Mouse (Mus musculus) common myeloid progenitor, adult 5-6 weeks (primary cell): ENCODE measurements around the gene Mapre3. TPM values are rescaled to one million over a fixed set of nuclear protein-coding genes. Genes with fewer than 3 reads are reported as not detected.

Source experiments
- ATAC-seq: replicated peaks from 2 replicates; pipeline ENCODE4 v1.8.0; 2016; ENCODE audit warnings: low read depth, mild to moderate bottlenecking, moderate TSS enrichment, inconsistent platforms; ENCODE audit not compliant: poor library complexity, severe bottlenecking
- total RNA-seq: library from RNA; stranded (forward); fragments of 200-1000, 187-1606 nt; gene quantifications from 2 replicates; pipeline ENCODE4 v1.2.3, GENCODE M21; 2017

Gene Mapre3
- total RNA-seq, 1 experiment from 2014 or later = not detected

DNA sequence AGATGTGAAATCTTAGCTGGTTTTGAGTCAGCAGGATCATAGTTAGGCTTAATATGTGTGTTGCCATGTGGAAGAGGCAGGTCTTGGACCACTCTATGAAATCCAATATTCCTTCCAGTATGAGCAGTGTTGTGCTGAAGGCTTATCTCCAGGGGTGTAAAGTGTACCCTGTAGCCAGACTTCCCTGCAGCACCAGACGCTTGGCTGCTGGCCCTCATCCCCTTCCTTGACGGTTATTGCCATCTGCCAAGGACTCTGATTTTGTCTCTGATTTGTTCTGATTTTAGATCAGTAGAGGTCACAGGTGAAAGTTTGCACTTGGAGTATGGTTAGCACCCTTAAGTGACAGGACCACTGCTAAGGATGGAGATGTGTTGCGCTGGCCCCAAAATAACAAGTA, 8.7 kb downstream of the Mapre3 start:
- no peak for ATAC-seq

GRCm38 (mm10) chr5:30824124-30824988, 9.9 kb downstream of the Mapre3 start:
- no peak for ATAC-seq

- no peak for ATAC-seq
Observed at GRCm38 (mm10) chr5:30825166-30825565, 10.7 kb downstream of the Mapre3 start.

DNA sequence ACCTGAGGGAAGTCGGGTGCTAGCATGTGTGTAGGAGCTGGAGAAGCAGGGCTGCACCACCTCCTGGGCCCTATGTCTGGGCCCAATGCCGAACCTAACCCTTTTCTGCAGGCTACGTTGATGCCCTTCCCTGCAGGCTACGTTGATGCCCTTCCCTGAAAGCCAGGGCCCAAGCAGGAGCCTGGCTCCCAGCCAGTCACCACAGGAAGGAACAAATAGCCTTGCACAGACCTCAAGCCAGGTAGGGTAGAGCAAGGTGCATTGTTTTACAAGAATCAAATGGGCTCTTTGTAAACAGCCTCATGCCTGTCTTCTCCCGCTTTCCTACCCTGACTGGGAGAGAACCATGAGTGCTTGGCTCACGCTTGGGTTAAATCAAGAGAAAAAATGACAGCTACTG, 11.4 kb downstream of the Mapre3 start:
- no peak for ATAC-seq

GRCm38 (mm10) chr5:30833416-30833815, 19.0 kb downstream of the Mapre3 start:
- ATAC-seq = no peak

GRCm38 (mm10) chr5:30839731-30840130, 25.3 kb downstream of the Mapre3 start:
- no peak for ATAC-seq

DNA sequence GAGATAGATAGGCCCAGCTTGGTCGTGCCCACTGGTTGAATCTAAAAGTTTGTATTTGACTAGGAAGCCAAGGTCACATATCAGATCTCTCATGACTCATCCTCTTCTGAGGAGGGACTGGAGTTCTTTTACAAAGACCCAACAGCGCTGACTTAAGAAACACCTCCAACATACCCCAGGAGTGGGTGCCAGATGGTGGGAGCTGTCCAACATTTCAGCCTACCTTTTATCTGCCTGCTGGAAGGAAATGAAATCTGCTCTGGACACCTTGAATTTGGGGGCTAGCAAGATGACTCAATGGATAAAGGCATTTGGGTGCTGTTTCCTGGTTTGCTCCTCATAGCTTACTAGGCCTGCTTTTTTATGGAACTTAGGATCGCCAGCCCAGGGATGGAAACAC, 27.5 kb downstream of the Mapre3 start:
- no peak for ATAC-seq

DNA sequence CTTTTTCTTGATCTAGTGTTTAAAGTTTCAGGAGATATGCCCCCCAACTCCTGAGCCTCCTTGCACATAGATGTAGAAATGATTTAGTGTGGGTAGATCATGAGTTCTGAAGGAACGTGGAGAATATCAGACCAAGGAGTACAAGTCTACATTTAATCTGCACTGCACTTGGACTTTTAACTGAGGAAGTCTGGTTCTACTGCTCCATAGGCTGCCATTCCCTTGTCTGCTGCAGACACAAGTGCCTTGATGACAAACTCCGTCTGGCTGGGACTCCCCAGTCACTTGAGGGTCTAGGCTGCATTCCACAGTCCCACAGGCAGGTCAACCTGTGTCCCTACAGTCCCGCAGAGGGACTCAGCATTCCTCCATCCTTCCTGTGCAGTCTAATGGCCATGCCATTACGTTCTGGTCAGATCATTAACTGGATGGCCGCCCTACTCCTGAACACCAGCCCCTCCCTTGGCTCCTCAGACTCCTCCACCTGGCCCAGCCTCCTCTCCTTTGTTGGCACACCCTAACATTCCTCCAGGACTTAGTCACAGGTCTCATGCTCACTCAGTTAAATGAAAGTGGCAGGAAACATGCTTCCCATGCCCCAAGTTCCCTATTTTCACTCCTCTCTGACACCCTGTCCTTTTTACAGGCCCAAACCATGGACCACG, 35.6 kb downstream of the Mapre3 start:
- ATAC-seq = no peak

GRCm38 (mm10) chr5:30850556-30850925, 36.1 kb downstream of the Mapre3 start:
- no peak for ATAC-seq

- no peak for ATAC-seq
Observed at GRCm38 (mm10) chr5:30853522-30853921, 39.1 kb downstream of the Mapre3 start.

DNA sequence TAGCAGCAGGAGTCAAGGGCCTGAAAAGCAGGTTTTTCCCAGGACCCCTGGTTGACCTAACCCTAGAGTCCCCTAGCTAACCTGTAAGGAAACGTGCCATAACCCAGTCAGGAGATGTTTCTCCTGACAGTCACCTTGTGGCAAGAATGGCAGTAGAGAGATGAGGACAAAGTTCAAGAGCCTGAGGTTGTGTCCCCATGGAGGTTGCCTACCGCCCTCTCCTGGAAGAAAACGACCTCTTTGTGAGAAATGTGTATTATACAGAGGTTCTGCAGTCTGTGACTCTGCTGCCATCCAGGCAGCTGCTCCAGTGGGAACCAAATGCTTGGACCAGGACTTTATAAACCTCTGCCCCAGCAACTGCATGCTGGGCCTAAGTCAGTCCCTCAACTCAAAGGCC, 41.2 kb downstream of the Mapre3 start:
- ATAC-seq = no peak

- ATAC-seq = no peak; the same call in 1 of the 2 replicates
Observed at GRCm38 (mm10) chr5:30856124-30856523, 41.7 kb downstream of the Mapre3 start.

GRCm38 (mm10) chr5:30863852-30864251, 49.4 kb downstream of the Mapre3 start:
- ATAC-seq = peak; percentile 65

DNA sequence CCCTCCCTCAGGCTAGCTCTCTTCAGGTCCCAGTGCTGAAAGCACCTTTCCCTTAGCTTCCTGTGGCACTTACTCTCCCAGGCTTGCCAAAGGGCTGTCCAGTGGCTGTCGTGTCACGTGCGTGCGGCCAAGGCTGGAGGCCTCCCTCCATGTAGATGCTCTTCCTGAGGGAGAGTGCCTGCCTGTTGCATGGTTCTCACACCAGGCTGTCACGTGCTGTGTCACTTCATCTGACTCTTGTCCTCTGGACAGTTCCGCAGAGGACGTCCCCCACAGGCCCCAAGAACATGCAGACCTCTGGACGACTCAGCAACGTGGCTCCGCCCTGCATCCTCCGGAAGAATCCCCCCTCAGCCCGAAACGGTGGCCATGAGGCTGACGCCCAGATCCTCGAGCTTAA, 49.9 kb downstream of the Mapre3 start:
- no peak for ATAC-seq

DNA sequence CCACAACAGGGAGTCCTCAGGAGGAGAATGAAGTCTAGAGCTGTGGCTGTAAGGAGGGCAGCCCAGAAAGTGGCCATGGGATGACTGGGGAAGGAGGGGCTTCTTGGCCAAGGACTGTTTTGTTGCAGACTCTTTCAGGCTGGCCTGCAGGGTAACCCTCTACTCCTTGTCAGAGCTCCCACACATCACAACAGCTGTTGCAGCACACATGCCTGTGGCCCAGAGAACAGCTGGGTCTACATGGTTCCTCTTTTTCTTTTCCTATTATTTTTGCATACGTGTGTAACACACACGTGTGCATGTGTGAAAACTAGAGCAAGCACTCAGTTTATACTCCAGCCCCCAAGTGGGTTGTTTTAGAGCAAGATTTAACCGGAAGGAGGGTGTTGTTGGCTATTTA, 52.4 kb downstream of the Mapre3 start:
- 0 out of 2 replicates have a peak, but pooled peaks have one; percentile 31 for ATAC-seq

GRCm38 (mm10) chr5:30867712-30868111, 53.3 kb downstream of the Mapre3 start, which contains the start of gene Tmem214:
Gene Tmem214, plus strand, starts transcription at chr5:30868012.
- ATAC-seq = no peak

GRCm38 (mm10) chr5:30868981-30869380, 54.5 kb downstream of the Mapre3 start:
- no peak for ATAC-seq

GRCm38 (mm10) chr5:30869405-30870130, 55.1 kb downstream of the Mapre3 start:
- peak; percentile 96 for ATAC-seq

DNA sequence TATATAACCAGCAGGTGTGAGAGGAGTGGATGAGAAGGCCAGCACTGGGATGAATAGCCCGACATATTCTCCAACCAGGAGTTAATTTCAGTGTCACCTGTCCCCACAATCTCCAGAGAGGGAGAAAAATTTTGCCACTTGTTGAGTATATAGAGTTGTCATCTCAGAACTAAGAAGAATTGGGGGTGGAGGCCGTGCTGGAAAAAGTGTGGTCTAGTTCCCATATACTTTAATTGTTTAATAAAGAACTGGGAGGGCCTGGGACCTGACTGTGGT, 55.6 kb downstream of the Mapre3 start:
- no peak for ATAC-seq

GRCm38 (mm10) chr5:30872574-30872973, 58.1 kb downstream of the Mapre3 start:
- no peak for ATAC-seq

- no peak for ATAC-seq
Observed at GRCm38 (mm10) chr5:30874365-30874764, 59.9 kb downstream of the Mapre3 start.
